Mouse (Mus musculus) lung, postnatal 0 days (tissue): ENCODE measurements around the gene Sart3.

Source experiments
- CTCF ChIP-seq: IDR thresholded peaks from 2 replicates; pipeline ENCODE4 v1.5.1; 2016; ENCODE audit warnings: antibody characterized with exemption, mild to moderate bottlenecking
- EP300 ChIP-seq: IDR thresholded peaks from 2 replicates; pipeline ENCODE4 v1.6.1; 2016; ENCODE audit warnings: antibody characterized with exemption, mild to moderate bottlenecking, control low read depth

- TF ChIP-seq CTCF (no peak), EP300 (no peak)
Observed at GRCm38 (mm10) chr5:113716581-113717388, 55.5 kb downstream of the Sart3 start.
